Mouse (Mus musculus): ENCODE measurements around the gene Adamts14.

DNA sequence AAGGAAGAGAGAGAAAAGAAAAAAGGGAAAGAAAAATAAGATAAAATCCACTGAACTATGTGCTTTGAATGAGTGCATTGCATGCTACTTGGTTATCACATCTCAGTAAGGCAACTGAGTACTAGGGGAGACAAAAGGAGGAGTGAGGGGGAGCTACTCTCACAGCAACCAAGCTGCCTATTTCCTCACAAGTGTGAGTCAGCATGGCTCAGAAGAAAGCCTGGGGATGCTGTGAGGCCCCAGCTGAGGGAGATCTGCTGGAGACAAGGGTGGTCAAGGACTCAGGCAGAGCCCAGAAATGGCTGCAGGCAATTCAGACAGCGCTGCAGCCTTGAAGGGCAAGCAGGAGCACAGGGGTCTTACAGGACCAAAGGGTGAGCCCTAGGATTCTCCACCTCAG is 15.1 kb downstream of the Adamts14 start:
- TF ChIP-seq CTCF (IDR thresholded peaks at IDR 0.05) (no peak), EP300 (IDR thresholded peaks at IDR 0.05) (no peak)
